Comparison of ENCODE assay signal across 8 mouse cellular contexts in genomic region chr2:150748854-150749253, GRCm38 (mm10). TPM values are rescaled to one million over a fixed set of nuclear protein-coding genes. Genes with fewer than 3 reads are reported as not detected.
DNase-seq lines count a peak whose midpoint lies in the region; ATAC-seq and TF ChIP-seq lines count a peak whose summit lies in the region.

Gene Entpd6, plus strand, starts transcription at chr2:150749042.

- intact Hi-C loops in heart, postnatal 36 days (cut with DNase I) = loop anchor here (1.0 to 5.0 kb wide), 5 partner anchors 38 to 253 kb away; partner anchors contain the start of genes Apmap and Pygb

- peak; percentile 91 for TF ChIP-seq CTCF in layer of hippocampus, adult 2 months (conservative IDR thresholded peaks at IDR 0.05)
- TF ChIP-seq CTCF in lung, embryonic 14.5 days (IDR thresholded peaks at IDR 0.05; ENCODE audit: low read depth) = peak; percentile 88
- peak; percentile 11; the same call in 1 of the 2 replicates for TF ChIP-seq CTCF in olfactory bulb, adult 2 months (IDR thresholded peaks at IDR 0.05; ENCODE audit: insufficient read depth, low read depth, low read length)
- TF ChIP-seq CTCF in thymus, adult 2 months (IDR thresholded peaks at IDR 0.05; ENCODE audit: borderline replicate concordance, control insufficient read depth, extremely low read depth, insufficient read depth, low read length, poor library complexity) = peak; percentile 74

- H3K4me3 ChIP-seq in ES-E14 (ENCODE audit: insufficient read depth in 1 of 2, low read depth in 1 of 2, low read length in 2 of 2, poor library complexity in 1 of 2, severe bottlenecking in 1 of 2) = peak within 1 kb of the TSS; percentile 61 to 74
- H3K4me3 ChIP-seq in forebrain, embryonic 16.5 days (replicated peaks; ENCODE audit: low read length) = peak within 1 kb of the TSS; percentile 77
- H3K4me3 ChIP-seq in layer of hippocampus, adult 2 months = peak within 1 kb of the TSS; percentile 85
- peak within 1 kb of the TSS; percentile 68 for H3K4me3 ChIP-seq in lung, embryonic 14.5 days (ENCODE audit: low read depth, low read length)
- H3K4me3 ChIP-seq in olfactory bulb, adult 2 months (ENCODE audit: insufficient read depth, low read depth, low read length) = peak within 1 kb of the TSS; percentile 84
- peak within 1 kb of the TSS; percentile 80 for H3K4me3 ChIP-seq in thymus, adult 2 months (ENCODE audit: control insufficient read depth, insufficient read depth, low read length)

- 0 out of 2 replicates have a peak, but pooled peaks cover 3% of the 10 kb centered on the region for H3K27me3 ChIP-seq in forebrain, embryonic 16.5 days (replicated peaks; ENCODE audit: control insufficient read depth, insufficient read depth, low read length)
- no peaks in the 10 kb centered on the region for H3K27me3 ChIP-seq in lung, embryonic 14.5 days (ENCODE audit: insufficient read depth, low read length)
- no peaks in the 10 kb centered on the region for H3K27me3 ChIP-seq in thymus, adult 2 months (ENCODE audit: control insufficient read depth, insufficient read depth, low read length)

- peak within 1 kb of the TSS; percentile 94 for H3K4me2 ChIP-seq in forebrain, embryonic 16.5 days (ENCODE audit: low read length)
- H3K4me2 ChIP-seq in lung, embryonic 14.5 days = peak within 1 kb of the TSS; percentile 97

- no peaks in the 10 kb centered on the region for H3K9me3 ChIP-seq in ES-E14 (ENCODE audit: control insufficient read depth, insufficient read depth, low read depth, low read length)
- H3K9me3 ChIP-seq in forebrain, embryonic 16.5 days (ENCODE audit: control insufficient read depth, low read length) = no peaks in the 10 kb centered on the region
- H3K9me3 ChIP-seq in lung, embryonic 14.5 days (ENCODE audit: low read depth, low read length) = no peaks in the 10 kb centered on the region

- in situ Hi-C loops in ES-E14 (cut with MboI; ENCODE audit: low sequenced_read_pairs in 2 of 2, unreplicated experiment in 2 of 2) = loop anchor here in 1 of 2 experiments (5.0 kb wide), 1 partner anchor 72 kb away; no protein-coding TSS in a partner anchor

- H3K36me3 ChIP-seq in ES-E14 (ENCODE audit: control insufficient read depth, insufficient read depth, low read length, poor library complexity, severe bottlenecking) = peaks cover 8% of the 10 kb centered on the region; the same call in 1 of the 2 replicates
- peaks cover 3% of the 10 kb centered on the region; the same call in 1 of the 2 replicates for H3K36me3 ChIP-seq in forebrain, embryonic 16.5 days (ENCODE audit: control insufficient read depth, insufficient read depth)
- H3K36me3 ChIP-seq in lung, embryonic 14.5 days (ENCODE audit: insufficient read depth) = peaks cover 8% of the 10 kb centered on the region; the same call in 1 of the 2 replicates
- H3K36me3 ChIP-seq in thymus, adult 2 months (ENCODE audit: control insufficient read depth, insufficient read depth, low read length) = peaks cover 4% of the 10 kb centered on the region; the same call in 1 of the 2 replicates

- TF ChIP-seq POLR2A in olfactory bulb, adult 2 months (IDR thresholded peaks at IDR 0.05; ENCODE audit: insufficient read depth, low read depth, low read length) = peak; percentile 92
- TF ChIP-seq POLR2A in thymus, adult 2 months (IDR thresholded peaks at IDR 0.05; ENCODE audit: control insufficient read depth, extremely low read depth, insufficient read depth, low read length, poor library complexity) = peak; percentile 87

- peak; percentile 98 for ATAC-seq in forebrain, embryonic 16.5 days
- peak; percentile 98 for ATAC-seq in lung, embryonic 14.5 days (ENCODE audit: insufficient read depth)

- peak; percentile 98 for DNase-seq in ES-E14 (ENCODE audit: low read depth, low spot score)
- peak; percentile 97 for DNase-seq in cerebellum, adult 11-12 months
- peak; percentile 94 for DNase-seq in heart, postnatal 36 days
- DNase-seq in layer of hippocampus, adult 2 months (ENCODE audit: low spot score in 2 of 2) = peak; percentile 98 to 99
- peak; percentile 98 for DNase-seq in lung, embryonic 14.5 days
- peak; percentile 93 for DNase-seq in thymus, adult 2 months

- H3K9ac ChIP-seq in ES-E14 (ENCODE audit: insufficient read depth, low read depth, low read length, poor library complexity, severe bottlenecking) = peak within 1 kb of the TSS; percentile 77
- peak within 1 kb of the TSS; percentile 85 for H3K9ac ChIP-seq in forebrain, embryonic 16.5 days (replicated peaks; ENCODE audit: low read depth, low read length)
- H3K9ac ChIP-seq in lung, embryonic 14.5 days = peak within 1 kb of the TSS; percentile 70

- peaks cover 2 to 5% of the 10 kb centered on the region in 2 experiments; a peak in 2 of 4 replicates for H3K4me1 ChIP-seq in ES-E14 (ENCODE audit: control insufficient read depth in 2 of 2, insufficient read depth in 2 of 2, low read length in 2 of 2, poor library complexity in 1 of 2)
- H3K4me1 ChIP-seq in forebrain, embryonic 16.5 days (replicated peaks; ENCODE audit: control insufficient read depth, insufficient read depth, low read length) = peaks cover 9% of the 10 kb centered on the region
- H3K4me1 ChIP-seq in lung, embryonic 14.5 days (ENCODE audit: insufficient read depth) = peaks cover 10% of the 10 kb centered on the region; the same call in 1 of the 2 replicates
- peaks cover 7% of the 10 kb centered on the region for H3K4me1 ChIP-seq in olfactory bulb, adult 2 months (ENCODE audit: control insufficient read depth, insufficient read depth, low read length)
- H3K4me1 ChIP-seq in thymus, adult 2 months (replicated peaks; ENCODE audit: control insufficient read depth, insufficient read depth, low read length) = peaks cover 22% of the 10 kb centered on the region

- WGBS in forebrain, embryonic 16.5 days = under 1% methylated on average over 30 of the region's 30 CpGs
- under 1% methylated on average over 30 of the region's 30 CpGs for WGBS in lung, embryonic 14.5 days
- WGBS in olfactory bulb, adult 2 months = under 1% methylated on average over 30 of the region's 30 CpGs
- WGBS in thymus, adult 2 months = under 1% methylated on average over 30 of the region's 30 CpGs

- H3K27ac ChIP-seq in ES-E14 (ENCODE audit: insufficient read depth, low read depth, low read length, poor library complexity, severe bottlenecking) = no peak within 1 kb of the TSS
- H3K27ac ChIP-seq in forebrain, embryonic 16.5 days (ENCODE audit: low read length) = peak within 1 kb of the TSS; percentile 83
- peak within 1 kb of the TSS; percentile 87 for H3K27ac ChIP-seq in layer of hippocampus, adult 2 months
- H3K27ac ChIP-seq in lung, embryonic 14.5 days (ENCODE audit: low read depth) = peak within 1 kb of the TSS; percentile 85
- peak within 1 kb of the TSS; percentile 70 for H3K27ac ChIP-seq in olfactory bulb, adult 2 months (ENCODE audit: insufficient read depth, low read depth, low read length)
- H3K27ac ChIP-seq in thymus, adult 2 months (ENCODE audit: control insufficient read depth, insufficient read depth, low read length) = peak within 1 kb of the TSS; percentile 14; the same call in 1 of the 2 replicates

TF ChIP-seq in ES-E14, 5 proteins besides CTCF, POLR2A, EP300 and RAD21:
- no peak for TF ChIP-seq MAFK (IDR thresholded peaks at IDR 0.05; ENCODE audit: insufficient read depth, low read depth, low read length)
- no peak for TF ChIP-seq ZNF384 (IDR thresholded peaks at IDR 0.05; ENCODE audit: low read depth, low read length)
- TF ChIP-seq ZC3H11A (IDR thresholded peaks at IDR 0.05; ENCODE audit: borderline replicate concordance, low read depth, low read length) = 0 out of 2 replicates have a peak, but pooled peaks have one; percentile 48
- no peak for TF ChIP-seq CHD2 (IDR thresholded peaks at IDR 0.05; ENCODE audit: low read depth, low read length)
- no peak; the same call in 1 of the 2 replicates for TF ChIP-seq HCFC1 (IDR thresholded peaks at IDR 0.05; ENCODE audit: borderline replicate concordance, insufficient read depth, low read length)

RNA-seq across cellular contexts. Expression of gene Entpd6, which starts in this region (rescaled TPM):
- total RNA-seq in ES-E14 (2012; rRNA removed) = 54.3 and 92.3 TPM in 2 replicates
- 51.4 and 62.3 TPM in 2 replicates for polyA plus RNA-seq in forebrain, embryonic 16.5 days (2015; fragmentation: Nextera tagmentation; extraction: Ambion mirVana)
- total RNA-seq in heart, postnatal 36 days (2021) = 10 to 100 TPM; 14.3 to 16.0 TPM
- 10 to 100 TPM; 65.5 to 68.9 TPM for total RNA-seq in layer of hippocampus, adult 2 months (2021)
- 32.7 and 33.7 TPM in 2 replicates for polyA plus RNA-seq in lung, embryonic 14.5 days (2014; fragmentation: Nextera tagmentation; extraction: Ambion mirVana)
- polyA plus RNA-seq in olfactory bulb, adult 2 months (2012; ENCODE audit: insufficient read depth, insufficient read length, low replicate concordance, missing spikeins) = not detected in 2 replicates
- polyA plus RNA-seq in thymus, adult 2 months (2012; rRNA removed) = 34.5 and 37.0 TPM in 2 replicates

Comparison
In these comparisons a context has a peak if more than half of its experiments do, and no peak if none do; other contexts are left out.
1. CTCF ChIP-seq: peak in every context shown above with its lines; median percentile 91 in layer of hippocampus, adult 2 months; 88 in lung, embryonic 14.5 days; 74 in thymus, adult 2 months; 11 in olfactory bulb, adult 2 months.